Mouse (Mus musculus): Measurements from ENCODE around the gene Szrd1.

Gene Szrd1

DNA sequence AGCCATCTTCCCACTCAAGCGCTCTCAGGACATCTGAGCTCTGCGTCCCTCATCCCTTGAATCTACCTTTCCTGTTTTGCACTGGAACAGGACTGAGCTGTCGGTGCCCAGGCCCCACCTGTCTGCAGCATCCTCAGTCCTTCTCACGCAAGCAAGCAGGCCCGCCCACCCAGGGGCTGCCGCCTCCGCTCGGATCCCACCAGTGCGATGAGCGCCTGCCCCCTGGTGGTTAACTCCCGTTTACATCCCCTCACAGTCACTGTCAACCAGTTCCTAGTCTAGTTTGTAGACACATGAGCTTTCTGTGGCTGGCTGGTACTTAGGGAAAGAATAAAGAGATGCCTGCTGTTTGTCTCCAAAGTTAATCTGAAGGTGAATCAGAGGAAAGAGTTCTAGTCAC is 18.9 kb downstream of the Szrd1 start:
- DNase-seq (ENCODE audit: low read depth in 1 of 2, low spot score in 2 of 2), result no peak

DNA sequence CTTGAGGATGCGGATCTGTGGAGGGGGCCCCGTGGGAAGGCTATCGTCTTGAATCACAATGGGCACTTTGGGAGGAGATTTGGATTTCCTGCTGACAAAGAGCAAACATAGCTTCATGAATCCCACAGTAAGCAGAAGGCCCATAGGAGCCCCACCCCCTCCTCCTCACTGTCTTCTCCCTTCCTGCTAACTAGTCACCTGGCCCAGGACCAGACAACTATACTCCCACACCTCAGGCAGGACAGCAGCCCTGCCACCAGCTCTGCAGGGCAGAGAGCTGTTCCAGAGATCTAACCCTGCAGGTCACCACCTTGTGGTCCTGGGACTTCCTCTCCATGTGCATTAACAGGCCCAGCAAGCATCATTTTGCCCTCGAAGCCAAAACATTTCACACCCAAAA is 20.9 kb downstream of the Szrd1 start:
- DNase-seq (ENCODE audit: low read depth in 1 of 2, low spot score in 2 of 2), result no peak

DNA sequence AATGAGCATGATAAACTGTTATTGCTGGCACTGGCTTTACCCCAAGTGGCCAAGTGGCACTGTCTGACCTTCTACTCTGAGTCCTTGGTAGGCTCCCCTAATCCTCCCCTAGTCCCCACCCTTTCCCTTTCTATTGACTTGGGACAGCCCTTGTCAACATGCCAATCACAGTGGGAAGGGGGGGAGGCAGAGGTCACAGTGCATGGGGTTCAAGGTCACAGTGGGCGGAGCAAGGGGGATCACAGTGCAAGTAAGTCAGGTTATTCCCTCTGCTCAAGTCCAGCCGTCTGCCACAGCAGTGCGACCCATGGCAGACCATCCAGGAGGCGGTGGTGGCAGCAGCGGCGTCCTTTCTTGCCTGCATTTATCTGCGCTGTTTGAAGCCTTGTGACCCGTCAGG is 24.2 kb downstream of the Szrd1 start:
- DNase-seq (ENCODE audit: low read depth in 1 of 2, low spot score in 2 of 2), result no peak

DNA sequence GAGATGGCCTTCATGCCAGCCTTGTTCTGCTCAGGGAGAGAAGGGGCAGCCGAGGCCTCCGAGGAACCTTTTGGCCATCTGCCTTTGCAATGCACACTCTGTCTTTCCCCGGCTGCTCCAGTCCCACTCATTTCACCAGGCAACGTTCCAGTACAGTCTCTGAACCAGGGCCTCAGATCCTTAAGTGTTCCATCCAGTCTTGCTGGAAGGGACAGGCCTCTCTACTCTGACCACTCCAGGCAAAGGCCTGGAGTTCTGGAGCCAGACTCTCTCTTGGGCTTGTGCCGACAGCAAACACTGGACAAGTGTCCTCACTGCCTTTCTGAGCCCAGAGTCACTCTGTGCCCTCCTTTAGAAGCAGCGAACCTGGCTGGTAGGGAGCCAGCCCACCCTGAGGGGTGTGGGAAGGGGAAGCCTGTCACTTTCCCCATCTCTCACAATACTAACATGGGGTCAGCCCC is 25.0 kb downstream of the Szrd1 start:
- no peak for DNase-seq (ENCODE audit: low read depth in 1 of 2, low spot score in 2 of 2)

DNA sequence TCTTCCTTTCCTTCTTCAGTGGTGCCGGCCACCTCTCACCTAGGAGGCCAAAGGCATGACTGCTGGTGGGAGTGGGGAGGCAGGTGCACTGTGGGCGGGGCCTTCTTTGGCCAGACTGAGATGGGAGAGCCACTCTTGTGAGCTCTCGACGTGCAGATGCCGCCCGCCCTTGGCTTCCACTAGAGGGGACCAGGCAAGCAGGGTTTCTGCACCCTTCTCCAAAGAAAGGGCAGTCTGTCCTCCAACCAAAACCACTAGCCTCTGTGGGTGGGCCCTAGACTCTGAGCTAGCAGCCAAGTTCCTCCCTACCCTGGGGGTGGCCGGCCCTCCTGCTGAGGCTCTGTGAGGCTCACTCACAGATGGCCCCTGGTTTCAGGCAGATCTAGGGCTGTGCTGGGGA is 25.7 kb downstream of the Szrd1 start:
- no peak for DNase-seq (ENCODE audit: low read depth in 1 of 2, low spot score in 2 of 2)

DNA sequence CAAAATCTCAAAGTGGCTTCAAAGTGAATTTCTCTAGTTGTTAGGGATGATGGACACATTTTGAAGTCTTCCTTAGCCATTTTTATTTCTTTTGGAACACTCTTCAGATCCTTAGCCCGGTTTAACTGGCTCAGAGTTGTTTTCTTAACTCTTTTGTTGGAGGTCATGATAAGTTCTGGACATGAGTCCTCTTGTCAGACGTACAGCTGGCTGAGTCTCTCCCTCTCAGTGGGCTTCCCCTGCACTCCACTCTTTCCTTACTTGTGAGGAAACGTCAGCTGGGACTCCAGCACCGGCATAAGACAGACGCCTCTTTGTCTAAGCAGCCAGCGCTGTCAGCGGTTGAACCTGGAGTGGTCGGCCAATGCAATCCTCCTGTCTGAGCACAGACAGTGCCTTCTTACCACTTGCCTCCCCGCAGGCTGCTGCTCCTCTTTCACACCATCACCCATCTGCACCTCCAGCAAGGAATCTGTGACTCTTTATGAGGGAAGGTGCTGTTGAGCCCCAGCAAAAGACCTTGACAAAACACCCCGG is 31.3 kb downstream of the Szrd1 start:
- no peak for DNase-seq (ENCODE audit: low read depth in 1 of 2, low spot score in 2 of 2)

DNA sequence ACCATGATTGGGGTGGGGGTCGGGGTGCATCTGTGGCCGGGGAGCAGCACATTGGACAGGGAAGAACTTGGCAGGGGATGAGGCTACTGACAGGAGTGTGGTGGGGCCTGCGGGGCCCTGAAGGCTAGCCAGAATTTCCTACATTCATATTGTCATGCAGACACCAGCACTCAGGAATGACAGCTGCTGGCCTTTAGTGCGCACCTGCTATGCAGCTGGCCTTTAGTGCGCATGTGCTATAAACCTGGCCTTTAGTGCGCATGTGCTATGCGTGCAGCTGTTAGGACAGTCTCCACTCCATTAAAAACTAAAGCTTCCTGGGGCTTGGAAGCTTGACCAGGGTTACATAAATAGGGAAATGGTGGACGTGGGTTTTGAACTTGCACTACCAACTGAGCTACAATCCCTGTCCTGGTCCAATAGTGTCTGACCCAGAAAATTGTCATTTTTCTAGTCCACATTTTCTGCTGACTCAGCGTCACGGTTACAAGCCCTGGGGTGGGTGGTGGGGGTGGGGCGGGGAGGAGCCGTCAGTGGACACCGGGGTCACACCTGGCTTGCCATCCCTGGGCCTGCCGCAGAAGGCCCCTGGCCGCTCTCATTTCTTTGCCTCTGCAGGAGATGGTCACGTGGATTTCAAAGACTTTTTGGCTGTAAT is 32.9 kb downstream of the Szrd1 start:
- no peak for DNase-seq (ENCODE audit: low read depth in 1 of 2, low spot score in 2 of 2)

DNA sequence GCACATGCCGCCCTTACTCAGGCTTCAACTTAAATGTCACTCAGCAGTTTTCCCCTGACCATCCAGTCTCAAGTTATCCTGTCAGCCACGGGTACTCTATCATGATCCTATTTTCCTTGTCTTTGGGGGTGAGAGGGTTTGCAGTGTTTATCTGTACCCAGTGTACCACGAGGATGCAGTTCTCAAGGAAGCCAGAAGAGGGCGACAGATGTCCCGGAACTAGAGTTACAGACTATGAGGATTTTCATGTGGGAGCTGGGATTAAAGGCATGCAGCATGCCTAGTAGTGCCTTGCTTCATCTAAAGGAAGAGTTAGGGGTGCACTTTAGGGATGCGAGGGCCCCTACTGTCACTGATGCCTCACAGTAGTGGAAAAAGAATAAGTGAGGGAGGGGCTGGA is 37.7 kb downstream of the Szrd1 start:
- no peak for DNase-seq (ENCODE audit: low read depth in 1 of 2, low spot score in 2 of 2)

DNA sequence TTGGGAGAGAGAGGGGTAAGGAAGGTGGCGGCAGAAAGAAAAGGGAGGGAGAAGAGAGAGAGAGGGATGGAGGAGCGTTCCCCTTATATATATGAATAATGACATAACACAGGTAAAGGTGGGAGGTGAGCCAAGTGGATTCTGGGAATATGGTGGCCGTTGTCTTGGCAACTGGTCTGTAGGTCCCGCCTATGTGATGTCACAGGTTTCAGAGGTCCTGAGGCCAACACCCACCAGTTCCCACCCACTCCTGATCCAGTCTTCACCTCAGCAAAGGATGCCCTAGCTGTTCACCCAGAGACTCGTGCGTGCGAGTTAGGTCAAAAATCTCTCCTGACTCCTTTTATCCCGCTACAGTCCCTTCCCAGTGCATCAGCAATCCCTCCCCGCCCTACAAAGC is 38.3 kb downstream of the Szrd1 start:
- no peak for DNase-seq (ENCODE audit: low read depth in 1 of 2, low spot score in 2 of 2)

DNA sequence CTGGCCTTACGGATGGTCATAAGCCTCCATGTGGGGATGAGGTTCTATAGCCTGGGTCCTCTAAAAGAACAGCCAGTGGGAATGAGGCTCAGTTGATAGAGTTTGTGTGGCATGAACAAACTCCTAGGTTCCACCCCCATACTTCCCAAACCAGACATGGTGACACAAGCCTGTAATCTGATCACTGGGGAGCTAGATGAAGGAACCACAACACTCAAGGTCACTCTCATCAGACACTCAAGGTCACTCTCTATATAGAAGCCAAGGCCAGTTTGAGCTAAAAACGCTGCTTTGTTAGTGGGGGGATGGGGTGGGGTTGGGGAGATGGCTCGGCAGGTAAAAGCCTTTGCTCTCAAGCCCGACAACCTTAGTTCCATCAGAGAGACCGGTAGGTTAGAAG is 39.6 kb downstream of the Szrd1 start:
- no peak for DNase-seq (ENCODE audit: low read depth in 1 of 2, low spot score in 2 of 2)

DNA sequence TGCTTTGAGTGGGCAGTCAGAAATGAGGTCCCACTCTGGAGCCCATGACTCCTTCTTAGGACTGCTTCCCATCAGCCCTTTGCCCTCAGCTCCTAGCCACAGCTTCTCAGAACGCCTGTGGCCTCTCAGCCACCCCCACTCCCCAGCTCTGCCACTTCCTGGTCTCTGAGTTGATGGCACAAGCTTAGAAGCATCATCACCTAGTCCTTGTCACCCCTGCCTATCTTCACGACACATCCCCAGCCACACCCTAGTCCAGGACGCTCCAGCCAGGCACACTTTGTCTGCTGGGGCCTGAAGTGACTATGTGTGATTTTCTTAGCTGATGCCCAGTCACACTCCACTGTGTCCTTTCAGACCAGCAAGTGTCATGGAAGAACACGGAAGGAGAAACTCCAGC is 40.6 kb downstream of the Szrd1 start:
- DNase-seq (ENCODE audit: low read depth in 1 of 2, low spot score in 2 of 2), result no peak

DNA sequence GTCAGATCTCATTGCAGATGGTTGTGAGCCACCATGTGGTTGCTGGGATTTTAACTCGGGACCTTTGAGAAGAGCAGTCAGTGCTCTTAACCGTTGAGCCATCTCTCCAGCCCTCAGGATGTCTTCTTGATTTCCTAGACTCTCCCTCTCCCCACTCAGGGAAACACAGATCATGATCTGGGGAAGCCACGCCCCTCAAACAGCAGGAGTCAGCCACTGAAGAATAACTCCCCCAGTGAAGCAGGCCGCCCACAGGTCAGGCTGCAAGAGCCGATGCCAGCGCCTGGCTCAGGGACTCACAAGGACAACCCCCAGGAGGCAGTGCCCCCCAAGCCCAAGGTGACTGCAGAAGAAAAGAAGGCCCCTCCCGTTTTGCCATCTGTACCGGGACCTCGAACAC is 42.9 kb downstream of the Szrd1 start:
- DNase-seq (ENCODE audit: low read depth in 1 of 2, low spot score in 2 of 2), result no peak

DNA sequence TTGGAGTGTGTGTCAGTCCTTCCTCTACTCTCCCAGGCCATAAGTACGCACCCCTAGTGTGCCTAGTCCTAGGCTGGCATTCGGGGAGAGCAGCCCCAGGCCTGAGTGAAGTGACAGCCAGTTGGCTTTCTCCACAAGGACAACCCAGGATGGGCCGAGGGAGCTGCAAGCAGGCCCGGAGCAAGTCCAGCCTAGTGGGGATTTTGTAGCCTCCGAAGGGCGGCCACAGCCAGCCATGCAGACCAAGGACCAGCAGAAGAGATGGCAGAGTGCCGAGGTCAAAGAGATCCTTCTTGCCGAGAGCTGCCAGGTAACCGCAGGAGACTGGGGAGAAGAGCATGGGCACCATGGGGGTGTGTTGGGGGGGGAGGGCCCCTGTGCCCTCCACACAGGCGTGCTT is 44.6 kb downstream of the Szrd1 start:
- DNase-seq (ENCODE audit: low read depth in 1 of 2, low spot score in 2 of 2), result no peak

DNA sequence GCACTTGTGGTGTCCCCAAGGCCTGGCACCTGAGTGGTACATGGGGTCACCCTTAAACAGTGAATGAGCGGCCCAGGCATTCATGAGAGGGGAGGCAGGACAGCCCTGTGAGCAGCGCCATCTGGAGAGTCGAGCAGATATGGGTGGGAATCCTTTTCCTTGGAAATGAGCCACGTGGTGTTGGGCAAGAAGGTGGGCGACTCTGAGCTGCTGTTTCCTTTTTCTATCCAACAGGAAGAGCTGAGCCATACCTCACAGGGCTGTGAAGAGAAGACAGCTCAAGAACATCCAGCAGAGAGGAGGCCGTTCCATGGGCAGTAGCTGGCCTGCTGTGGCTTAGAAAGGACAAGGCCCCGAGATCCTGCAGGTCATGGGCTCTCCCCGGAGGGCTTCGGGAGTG is 50.9 kb downstream of the Szrd1 start:
- no peak for DNase-seq (ENCODE audit: low read depth in 1 of 2, low spot score in 2 of 2)

DNA sequence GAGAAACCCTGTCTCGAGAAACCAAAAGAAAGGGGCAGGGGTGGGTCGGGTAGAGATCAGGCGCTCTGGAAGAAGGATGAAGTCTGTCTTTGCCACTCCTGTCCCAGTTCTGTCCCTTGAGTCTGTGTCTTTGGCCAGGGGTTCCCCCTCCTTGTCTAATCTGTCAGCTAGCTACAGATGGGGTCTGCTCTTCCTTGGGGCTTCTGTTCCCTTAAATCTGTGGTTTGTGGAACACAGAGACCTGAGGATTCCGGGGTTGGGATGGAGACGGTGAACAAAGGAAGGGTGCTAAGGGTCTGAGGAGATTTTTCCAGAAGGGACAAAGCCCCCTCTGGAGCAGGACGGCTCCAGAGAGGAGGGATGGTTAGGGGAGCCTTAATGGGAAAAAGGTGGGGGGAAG is 51.5 kb downstream of the Szrd1 start, which contains the start of gene Spata21:
Gene Spata21 (plus strand): TSS at position 301 of the 400 bp plus-strand sequence.
- no peak for DNase-seq (ENCODE audit: low read depth in 1 of 2, low spot score in 2 of 2)

DNA sequence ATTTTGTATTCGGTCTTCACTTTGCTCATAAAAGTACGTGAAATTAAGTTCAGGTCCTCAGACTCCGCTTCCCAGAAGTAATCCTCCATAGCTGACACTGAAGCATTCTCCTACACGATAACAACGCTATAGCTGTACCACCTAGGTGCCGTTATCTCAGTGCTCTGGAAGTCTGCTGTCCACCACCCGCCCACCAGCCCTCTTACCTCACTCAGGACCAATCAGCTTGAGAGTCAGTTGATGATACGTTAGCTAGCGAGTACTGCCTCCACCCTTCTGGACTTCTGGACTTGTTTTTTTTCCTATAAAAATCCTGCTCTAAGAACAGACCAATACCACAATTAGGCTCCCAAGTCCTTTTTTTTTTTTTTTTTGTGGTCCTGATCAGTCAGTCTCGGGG is 52.7 kb downstream of the Szrd1 start:
- DNase-seq (ENCODE audit: low read depth in 1 of 2, low spot score in 2 of 2), result no peak

DNA sequence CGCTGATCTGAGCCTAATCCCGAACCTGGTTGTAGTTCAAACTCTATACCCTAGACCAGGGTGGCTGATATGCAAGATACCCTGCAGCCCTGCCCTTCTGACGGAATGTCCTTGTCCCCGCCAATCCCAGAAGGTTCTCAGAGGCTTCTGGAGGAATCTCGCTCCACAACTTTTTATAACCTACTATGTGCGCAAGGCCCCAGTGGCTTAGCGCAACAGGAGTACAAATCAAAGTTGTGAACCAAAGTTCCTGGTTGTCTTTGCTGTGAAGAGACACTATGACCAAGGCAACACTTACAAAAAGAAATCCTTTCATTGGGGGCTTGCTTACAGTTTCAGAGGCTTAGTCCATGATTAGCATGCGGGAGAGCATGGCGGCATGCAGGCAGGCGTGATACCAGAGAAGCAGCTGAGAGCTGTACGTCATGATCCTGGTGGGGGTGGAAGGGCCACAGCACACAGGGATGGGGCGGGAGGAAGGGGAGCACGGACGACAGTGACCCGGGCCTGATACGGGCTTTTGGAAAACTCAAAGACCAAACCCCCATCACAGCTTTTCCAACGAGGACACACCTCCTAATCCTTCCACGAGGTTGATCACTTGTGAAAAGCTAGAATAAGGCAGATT is 61.0 kb downstream of the Szrd1 start:
- DNase-seq (ENCODE audit: low read depth in 1 of 2, low spot score in 2 of 2), result no peak

DNA sequence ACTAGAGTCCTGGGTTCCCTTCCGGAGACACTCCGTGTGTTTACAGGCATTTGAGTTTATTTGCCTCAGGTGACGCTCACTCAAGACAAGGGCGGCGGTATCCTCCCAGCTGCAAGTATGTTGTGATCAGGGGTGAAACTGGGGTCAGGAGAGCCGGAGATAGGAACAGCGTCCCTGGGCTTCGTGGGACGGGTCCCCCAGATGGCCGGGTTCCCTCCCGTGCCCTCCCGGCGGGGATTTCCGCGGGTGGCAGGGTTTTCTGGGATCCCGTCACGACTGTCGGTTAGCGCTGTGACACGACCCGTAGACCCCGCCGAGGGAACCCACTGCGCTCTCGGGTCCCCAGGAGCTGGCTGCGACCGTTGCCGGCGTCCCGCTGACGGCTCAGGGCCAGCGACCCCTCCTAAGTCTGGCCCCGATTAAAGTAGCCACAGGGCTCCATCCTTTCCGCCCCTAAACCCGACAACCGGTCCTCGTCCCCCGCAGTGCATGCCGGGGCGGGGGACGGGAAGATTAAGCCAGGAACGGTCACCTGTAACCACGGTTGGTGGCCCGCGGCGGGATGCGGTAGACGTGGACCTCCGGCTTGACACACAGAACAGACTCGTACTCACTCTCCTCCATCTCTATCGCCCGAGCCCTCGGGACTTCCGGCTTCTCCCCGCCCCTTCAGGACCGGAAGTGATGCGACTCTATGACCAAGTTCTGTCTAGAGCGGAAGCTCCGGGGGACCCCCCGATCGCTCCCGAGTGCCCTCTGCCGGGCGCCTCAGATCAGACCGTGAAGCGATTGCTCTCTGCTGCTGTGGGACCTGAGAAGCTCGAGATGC is 61.7 kb downstream of the Szrd1 start, which contains the start of gene Necap2:
Gene Necap2 (minus strand): TSS at position 677 of the 829 bp plus-strand sequence.
- DNase-seq (ENCODE audit: low read depth in 1 of 2, low spot score in 2 of 2), result peak; percentile 85 to 91

DNA sequence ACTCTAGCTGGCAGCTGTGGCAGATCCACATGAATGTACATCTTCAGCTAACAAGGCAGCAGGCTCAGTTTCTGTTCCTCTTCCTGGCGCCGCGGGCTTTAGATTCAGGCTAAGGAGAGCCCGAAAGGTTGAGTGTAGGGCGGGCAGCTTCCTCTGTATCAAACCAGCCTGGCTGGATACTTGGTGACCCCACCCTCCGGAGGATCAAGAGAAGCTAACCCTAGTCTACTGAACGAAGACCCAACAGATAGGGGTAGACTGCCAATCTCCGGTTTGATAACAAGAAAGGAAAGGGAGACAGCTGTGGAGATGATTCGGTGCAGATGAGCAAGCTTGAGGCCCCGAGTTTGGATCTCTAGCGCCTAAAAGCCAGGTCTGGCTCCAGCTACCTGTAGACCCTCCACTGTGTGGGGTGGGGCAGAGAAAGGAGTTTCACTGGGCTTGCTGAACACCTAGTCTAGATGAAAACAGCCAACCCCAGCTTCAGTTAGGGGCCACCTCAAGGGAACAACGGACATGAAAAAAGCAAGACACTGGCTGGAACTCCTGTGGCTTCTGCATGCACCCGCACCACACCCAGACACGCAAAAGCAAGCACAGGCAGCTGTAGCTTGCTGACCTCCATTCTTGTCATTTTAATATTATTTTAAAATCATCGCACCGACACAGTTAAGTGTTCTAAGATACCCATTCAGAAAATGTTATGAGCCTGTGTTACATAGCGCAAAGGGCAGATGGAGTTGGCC is 62.6 kb downstream of the Szrd1 start:
- peak; percentile 77 to 80 for DNase-seq (ENCODE audit: low read depth in 1 of 2, low spot score in 2 of 2)

DNA sequence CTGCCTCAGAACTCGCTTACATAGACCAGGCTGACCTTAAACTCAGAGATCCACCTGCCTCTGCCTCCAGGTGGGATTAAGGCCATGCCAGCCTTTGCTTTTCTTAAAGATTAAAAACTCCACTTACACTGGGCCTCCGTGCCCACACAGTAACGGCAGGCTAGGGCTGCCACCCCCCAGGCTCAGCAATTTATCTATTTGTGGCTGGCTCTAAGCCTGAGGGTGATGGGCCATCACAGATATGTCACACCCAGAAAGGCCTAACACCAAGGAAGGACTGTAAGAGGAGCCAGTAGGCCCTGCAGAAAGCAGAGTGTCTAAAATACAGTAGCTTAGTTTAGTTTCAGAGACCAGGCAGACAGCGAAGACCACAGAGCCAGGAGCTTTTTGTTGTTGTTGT is 65.5 kb downstream of the Szrd1 start:
- no peak for DNase-seq (ENCODE audit: low read depth in 1 of 2, low spot score in 2 of 2)

DNA sequence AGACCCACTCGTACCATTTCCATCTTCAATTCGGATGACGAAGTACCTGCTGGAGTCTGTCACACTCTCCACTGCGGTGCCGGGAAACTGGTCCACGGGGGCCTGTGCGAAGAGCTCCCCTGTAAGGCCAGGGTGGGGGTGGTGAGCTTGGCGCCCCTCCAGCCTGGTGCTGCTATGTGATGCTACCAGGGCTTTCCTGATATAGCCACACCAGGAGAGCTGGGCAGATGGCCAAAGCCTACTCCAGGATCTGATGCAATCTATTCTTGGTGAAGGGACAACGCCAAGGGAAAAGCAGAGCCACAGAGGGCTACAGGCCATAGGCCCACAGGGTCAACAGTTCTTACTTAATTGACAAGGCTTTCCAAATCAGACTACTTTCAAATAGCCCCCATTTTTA is 65.9 kb downstream of the Szrd1 start:
- no peak for DNase-seq (ENCODE audit: low read depth in 1 of 2, low spot score in 2 of 2)
